Mouse (Mus musculus) heart, embryonic 11.5 days (tissue): ENCODE data around the gene Hepacam. TPM values are rescaled to one million over a fixed set of nuclear protein-coding genes. Genes with fewer than 3 reads are reported as not detected.

ENCODE experiments used
- ATAC-seq: fragments of 200-750 bp; cut with Nextera tagmentation; replicated peaks from 2 replicates; pipeline ENCODE4 v1.8.0; 2017; ENCODE audit warnings: moderate library complexity; ENCODE audit not compliant: insufficient number of reproducible peaks, low FRiP score, low TSS enrichment
- H3K27ac ChIP-seq: fragments of 300-500 bp; sonication (generic); 2 replicates; pipeline ENCODE4 v1.5.1; 2014; ENCODE audit warnings: mild to moderate bottlenecking, low read depth, low read length
- H3K27me3 ChIP-seq: fragments of 300-500 bp; sonication (generic); 2 replicates; pipeline ENCODE4 v1.6.1; 2014; ENCODE audit warnings: mild to moderate bottlenecking, low read length, mixed read lengths; ENCODE audit not compliant: control insufficient read depth, insufficient read depth
- H3K36me3 ChIP-seq: fragments of 300-500 bp; sonication (generic); 2 replicates; pipeline ENCODE4 v1.6.1; 2014; ENCODE audit warnings: mild to moderate bottlenecking, low read length, moderate library complexity, mixed read lengths; ENCODE audit not compliant: control insufficient read depth, insufficient read depth
- H3K4me1 ChIP-seq: fragments of 300-500 bp; sonication (generic); 2 replicates; pipeline ENCODE4 v1.6.1; 2014; ENCODE audit warnings: low read length; ENCODE audit not compliant: control insufficient read depth, insufficient read depth
- H3K4me2 ChIP-seq: fragments of 300-500 bp; sonication (generic); 2 replicates; pipeline ENCODE4 v1.6.1; 2014; ENCODE audit warnings: mild to moderate bottlenecking, moderate library complexity
- H3K4me3 ChIP-seq: fragments of 300-500 bp; sonication (generic); 2 replicates; pipeline ENCODE4 v1.5.1; 2014; ENCODE audit warnings: low read depth, low read length
- H3K9ac ChIP-seq: fragments of 300-500 bp; sonication (generic); 2 replicates; pipeline ENCODE4 v1.6.1; 2014; ENCODE audit warnings: mild to moderate bottlenecking, low read depth, low read length, moderate library complexity
- H3K9me3 ChIP-seq: fragments of 300-500 bp; sonication (generic); replicated peaks from 2 replicates; pipeline ENCODE4 v1.6.1; 2016; ENCODE audit warnings: low read length; ENCODE audit not compliant: control insufficient read depth
- WGBS: fragments of 180-500 bp; shearing (Covaris S2); extraction: QIAGEN DNeasy Blood & Tissue Kit; methylation state at CpG from one replicate; pipeline ENCODE4 v1.1.7; 2014; ENCODE audit not compliant: insufficient replicate concordance; 5-methylcytosine and 5-hydroxymethylcytosine counted together
- polyA plus RNA-seq: library from polyadenylated mRNA; unstranded; fragments of >200 nt; fragmentation: Nextera tagmentation; extraction: Ambion mirVana; gene quantifications from 2 replicates; pipeline ENCODE4 v1.2.1, GENCODE M21; 2014

Gene Hepacam
- polyA plus RNA-seq, 1 experiment from 2014 or later, result not detected

DNA sequence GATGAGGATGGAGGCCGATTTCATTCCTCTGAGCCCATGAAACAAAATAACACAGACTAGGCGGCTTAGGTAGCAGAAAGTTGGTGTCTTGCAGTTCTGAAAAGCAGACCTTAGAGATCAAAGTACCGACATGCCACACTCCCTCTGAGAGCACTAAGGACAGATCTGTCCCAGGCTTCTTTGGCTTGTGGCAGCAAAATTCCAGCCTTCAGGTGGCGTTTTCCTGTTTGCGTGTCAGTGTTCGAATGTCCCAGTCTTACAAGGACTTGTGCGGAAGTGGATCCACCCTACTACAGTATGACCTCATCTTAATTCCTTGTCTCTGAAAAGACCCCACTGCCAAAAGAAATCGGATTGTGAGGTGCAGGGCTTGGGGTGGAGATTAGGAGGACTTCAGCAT is 1.7 kb downstream of the Hepacam start:
- Histone ChIP-seq H3K36me3 (no peaks in the 10 kb centered on the region), H3K27me3 (no peaks in the 10 kb centered on the region), H3K9me3 (no peaks in the 10 kb centered on the region), H3K27ac (no peak overlapping the region), H3K9ac (no peak overlapping the region), H3K4me1 (no peaks in the 10 kb centered on the region), H3K4me3 (no peak overlapping the region), H3K4me2 (no peak overlapping the region)
- 64% methylated on average over 8 of the region's 8 CpGs for WGBS
- ATAC-seq, result no peak

- no peak overlapping the region for H3K9ac ChIP-seq
- H3K9me3 ChIP-seq, result no peaks in the 10 kb centered on the region
- no peak overlapping the region for H3K4me2 ChIP-seq
- H3K4me3 ChIP-seq, result no peak overlapping the region
- no peak for ATAC-seq
- no peak overlapping the region for H3K27ac ChIP-seq
- WGBS, result 79% methylated on average over 7 of the region's 7 CpGs
- no peaks in the 10 kb centered on the region for H3K36me3 ChIP-seq
- H3K27me3 ChIP-seq, result no peaks in the 10 kb centered on the region
- no peaks in the 10 kb centered on the region for H3K4me1 ChIP-seq
Observed at GRCm38 (mm10) chr9:37371232-37371801, 4.2 kb downstream of the Hepacam start.

DNA sequence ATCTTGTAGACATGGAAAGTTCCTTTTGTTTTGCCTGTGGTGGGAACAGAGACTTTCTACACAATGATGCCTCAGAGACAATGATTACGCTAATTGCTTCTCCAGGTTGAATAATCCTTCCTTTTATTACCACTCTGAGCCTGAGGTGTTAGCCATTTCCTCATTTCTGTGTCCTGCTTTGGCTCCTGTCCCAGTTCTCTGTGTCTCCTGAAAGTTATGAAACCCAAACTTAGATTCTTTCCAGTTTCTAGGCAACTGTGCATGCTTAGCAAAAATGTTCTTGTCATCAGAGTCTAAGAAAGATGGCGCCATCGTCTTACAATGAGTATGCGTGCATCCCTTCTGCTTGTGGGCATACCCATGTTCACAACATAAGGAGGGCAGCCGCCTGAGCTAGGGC is 8.6 kb downstream of the Hepacam start:
- no peaks in the 10 kb centered on the region for H3K36me3 ChIP-seq
- H3K4me1 ChIP-seq, result no peaks in the 10 kb centered on the region
- H3K9ac ChIP-seq, result no peak overlapping the region
- WGBS, result 84% methylated on average over 5 of the region's 5 CpGs
- H3K27ac ChIP-seq, result no peak overlapping the region
- no peaks in the 10 kb centered on the region for H3K27me3 ChIP-seq
- no peak overlapping the region for H3K4me2 ChIP-seq
- H3K9me3 ChIP-seq, result no peaks in the 10 kb centered on the region
- no peak for ATAC-seq
- H3K4me3 ChIP-seq, result no peak overlapping the region

DNA sequence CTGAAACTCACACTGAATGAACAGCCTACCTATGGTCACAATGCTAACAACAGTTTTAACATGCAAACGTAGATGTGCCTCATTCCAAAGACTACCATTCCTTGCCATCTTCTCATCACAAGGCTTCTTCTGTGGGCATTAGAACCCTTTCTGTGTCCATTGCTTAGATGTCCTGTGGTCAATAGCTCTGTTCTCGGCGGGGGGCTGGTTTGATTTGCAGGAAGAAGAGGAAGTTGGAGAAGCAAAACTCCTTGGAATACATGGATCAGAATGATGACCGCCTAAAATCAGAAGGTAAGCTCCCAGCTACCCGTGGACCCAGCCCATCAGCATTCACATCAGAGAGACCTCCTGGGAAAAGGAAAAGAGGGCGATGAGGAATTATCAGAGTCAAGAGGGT is 16.0 kb downstream of the Hepacam start:
- no peaks in the 10 kb centered on the region for H3K4me1 ChIP-seq
- ATAC-seq, result no peak

GRCm38 (mm10) chr9:37384284-37385182 is 17.4 kb downstream of the Hepacam start:
- H3K4me3 ChIP-seq, result peak overlapping the region; percentile 50
- peak overlapping the region; percentile 69 for H3K9ac ChIP-seq
- H3K36me3 ChIP-seq, result no peaks in the 10 kb centered on the region
- H3K27me3 ChIP-seq, result peaks cover 29% of the 10 kb centered on the region
- no peaks in the 10 kb centered on the region for H3K9me3 ChIP-seq
- peak overlapping the region; percentile 93 for H3K4me2 ChIP-seq
- H3K27ac ChIP-seq, result no peak overlapping the region
- WGBS, result 7% methylated on average over 49 of the region's 54 CpGs
- ATAC-seq, result peak; percentile 73
- H3K4me1 ChIP-seq, result no peaks in the 10 kb centered on the region

More for the DNA sequence above, 16.0 kb downstream of the Hepacam start:
- Histone ChIP-seq H3K27me3 (peaks cover 29% of the 10 kb centered on the region), H3K4me3 (no peak overlapping the region), H3K9ac (no peak overlapping the region), H3K36me3 (no peaks in the 10 kb centered on the region), H3K4me2 (no peak overlapping the region), H3K9me3 (no peaks in the 10 kb centered on the region), H3K27ac (no peak overlapping the region)
- WGBS, result 81% methylated on average over 6 of the region's 6 CpGs

DNA sequence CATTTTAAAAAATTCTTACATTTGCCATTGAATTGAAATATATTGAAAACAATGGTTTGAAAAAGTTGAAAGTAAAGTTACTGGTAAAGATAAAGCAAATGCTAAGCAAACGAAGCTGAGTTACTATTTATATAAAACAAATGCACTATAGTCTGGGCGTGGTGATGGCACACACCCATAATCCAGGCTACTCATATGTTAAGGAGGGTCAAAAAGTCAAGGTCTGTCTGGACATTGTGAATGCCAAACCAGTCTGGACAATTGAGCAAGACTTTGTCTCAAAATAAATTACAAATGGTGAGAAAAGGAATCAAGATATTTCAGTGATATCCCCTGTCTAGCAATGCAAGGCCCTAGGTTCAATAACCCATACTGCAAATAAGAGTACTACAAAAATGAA is 23.7 kb downstream of the Hepacam start:
- no peak for ATAC-seq
- 72% methylated on average over 2 of the region's 2 CpGs for WGBS

DNA sequence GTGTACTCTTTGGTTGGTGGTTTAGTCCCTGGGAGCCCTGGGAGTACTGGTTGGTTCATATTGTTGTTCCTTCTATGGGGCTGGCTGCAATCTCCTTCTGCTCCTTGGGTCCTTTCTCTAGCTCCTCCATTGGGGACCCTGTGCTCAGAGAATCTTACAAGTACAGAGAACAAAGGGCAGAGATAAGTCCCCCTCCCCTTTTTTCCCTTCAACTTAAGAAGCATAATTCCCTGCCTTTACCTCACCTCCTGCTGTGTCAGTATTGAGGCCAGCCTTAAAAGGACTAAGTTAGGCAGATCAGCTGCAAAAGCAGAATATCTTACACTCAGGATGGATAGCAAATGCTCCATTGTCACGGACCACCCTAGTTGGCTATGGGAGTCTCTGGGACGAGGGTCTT is 24.9 kb downstream of the Hepacam start:
- Histone ChIP-seq H3K27me3 (no peaks in the 10 kb centered on the region), H3K4me2 (no peak overlapping the region), H3K9ac (no peak overlapping the region), H3K4me3 (no peak overlapping the region), H3K27ac (no peak overlapping the region), H3K36me3 (no peaks in the 10 kb centered on the region), H3K4me1 (no peaks in the 10 kb centered on the region), H3K9me3 (no peaks in the 10 kb centered on the region)
- 75% methylated on average over 2 of the region's 2 CpGs for WGBS
- no peak for ATAC-seq

More for the DNA sequence above, 23.7 kb downstream of the Hepacam start:
- H3K4me1 ChIP-seq, result no peaks in the 10 kb centered on the region
- no peak overlapping the region for H3K4me3 ChIP-seq
- no peak overlapping the region for H3K9ac ChIP-seq
- peaks cover 3% of the 10 kb centered on the region for H3K27me3 ChIP-seq
- H3K36me3 ChIP-seq, result no peaks in the 10 kb centered on the region
- H3K27ac ChIP-seq, result no peak overlapping the region
- no peaks in the 10 kb centered on the region for H3K9me3 ChIP-seq
- no peak overlapping the region for H3K4me2 ChIP-seq

DNA sequence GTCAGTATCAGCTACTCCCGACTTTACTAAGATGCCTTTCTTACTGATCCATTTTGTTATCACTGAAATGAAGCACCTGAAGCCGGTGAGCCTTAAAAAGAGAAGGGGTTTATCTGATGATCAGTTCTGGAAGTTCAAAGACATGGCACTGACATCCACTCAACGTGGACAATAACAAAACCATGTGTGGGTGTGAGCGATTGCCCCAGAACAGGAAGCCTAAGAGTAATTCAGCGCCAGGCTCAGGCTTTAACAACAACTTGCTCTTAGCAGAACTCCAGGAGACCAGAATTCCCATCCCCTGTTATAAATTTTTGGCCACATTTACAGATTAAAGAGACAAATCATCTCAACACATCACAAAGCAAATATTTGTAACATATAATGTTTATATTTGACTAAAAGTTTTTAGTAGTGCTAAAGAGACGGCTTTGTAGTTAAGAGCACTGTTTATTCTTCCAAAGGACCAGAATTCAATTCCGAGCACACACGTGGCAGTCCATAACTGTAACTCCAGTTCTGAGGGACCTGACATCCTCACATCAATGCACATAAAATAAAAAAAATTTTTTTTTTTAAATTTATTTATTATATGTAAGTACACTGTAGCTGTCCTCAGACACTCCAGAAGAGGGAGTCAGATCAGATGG is 26.5 kb downstream of the Hepacam start:
- no peak overlapping the region for H3K4me3 ChIP-seq
- H3K9me3 ChIP-seq, result no peaks in the 10 kb centered on the region
- H3K36me3 ChIP-seq, result no peaks in the 10 kb centered on the region
- no peak overlapping the region for H3K27ac ChIP-seq
- WGBS, result 65% methylated on average over 8 of the region's 8 CpGs
- H3K4me1 ChIP-seq, result no peaks in the 10 kb centered on the region
- H3K4me2 ChIP-seq, result no peak overlapping the region
- no peak for ATAC-seq
- no peak overlapping the region for H3K9ac ChIP-seq
- no peaks in the 10 kb centered on the region for H3K27me3 ChIP-seq
